Mouse (Mus musculus): ENCODE results near the gene Eif3l. TPM values are rescaled to one million over a fixed set of nuclear protein-coding genes. Genes with fewer than 3 reads are reported as not detected.
A peak's percentile ranks its signal among the peaks of the same experiment; 100 is the strongest.

Eif3l gene
- polyA plus RNA-seq, 1 experiment from 2014 or later: 244 TPM

DNA sequence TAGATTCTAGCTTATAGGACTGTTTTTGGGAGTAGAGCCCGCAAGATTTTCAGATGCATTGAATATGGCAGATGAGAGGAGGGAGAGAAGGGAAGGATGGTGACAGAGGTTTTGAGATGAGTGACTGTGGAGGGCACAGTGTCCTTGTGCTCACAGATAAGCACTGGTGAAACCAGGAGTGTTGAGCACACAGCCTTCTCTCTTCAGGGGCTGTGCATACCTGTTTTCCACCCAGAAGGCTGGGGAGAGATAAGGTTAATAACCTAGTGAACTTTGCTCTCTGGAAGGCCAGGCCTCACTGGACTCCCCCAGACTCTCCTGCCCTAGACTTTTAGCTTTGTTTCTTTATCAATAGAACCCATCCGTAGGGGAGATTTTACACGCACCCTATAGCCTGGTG, 6.6 kb upstream of the Eif3l start:
- H3K27me3 ChIP-seq: no peaks in the 10 kb centered on the region
- 77% methylated on average over 3 of the region's 3 CpGs for WGBS
- H3K4me2 ChIP-seq: no peak overlapping the region
- H3K36me3 ChIP-seq: no peaks in the 10 kb centered on the region
- ATAC-seq (ENCODE audit: insufficient number of reproducible peaks, insufficient read depth, low FRiP score, low TSS enrichment, low read depth): no peak
- no peak overlapping the region for H3K4me3 ChIP-seq
- H3K27ac ChIP-seq: no peak overlapping the region
- peaks cover 8% of the 10 kb centered on the region; the same call in 1 of the 2 replicates for H3K4me1 ChIP-seq
- no peak overlapping the region for H3K9ac ChIP-seq
- H3K9me3 ChIP-seq: no peaks in the 10 kb centered on the region

DNA sequence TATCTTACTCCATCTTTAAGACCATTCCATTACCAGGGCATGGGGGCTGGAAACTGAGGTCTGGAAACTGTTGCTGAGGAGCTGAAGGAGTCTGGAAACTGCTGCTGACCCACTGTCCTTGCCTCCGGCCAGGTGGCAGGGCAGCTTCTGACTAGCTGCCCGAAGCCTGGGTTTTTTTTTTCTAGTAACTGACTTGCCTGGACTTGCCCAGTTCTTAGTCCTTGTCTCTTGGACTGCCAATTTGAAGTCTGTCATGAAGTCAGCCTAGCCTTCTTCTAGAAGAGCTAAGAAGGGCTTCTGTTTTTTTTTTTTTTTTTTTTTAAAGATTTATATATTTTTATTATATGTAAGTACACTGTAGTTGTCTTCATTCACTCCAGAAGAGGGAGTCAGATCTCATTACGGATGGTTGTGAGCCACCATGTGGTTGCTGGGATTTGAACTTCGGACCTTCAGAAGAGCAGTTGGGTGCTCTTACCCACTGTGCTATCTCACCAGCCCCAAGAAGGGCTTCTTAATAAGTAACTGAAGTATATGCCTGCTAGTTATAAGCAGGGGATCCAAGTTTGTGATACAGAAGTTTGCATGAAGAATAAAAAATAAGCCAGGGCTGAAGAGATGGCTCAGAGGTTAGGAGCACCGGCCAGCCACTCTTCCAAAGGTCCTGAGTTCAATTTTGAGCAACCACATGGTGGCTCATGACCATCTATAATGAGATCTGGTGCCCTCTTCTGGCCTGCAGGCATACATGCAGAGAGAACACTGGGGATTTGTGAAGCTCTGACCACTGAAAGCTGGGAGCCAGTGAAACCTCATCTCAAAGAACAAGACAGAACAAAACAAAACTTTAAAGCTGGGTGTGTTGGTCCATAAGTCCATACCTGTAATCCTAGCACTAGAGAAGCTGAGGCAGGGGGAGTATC, 3.6 kb upstream of the Eif3l start:
- Histone ChIP-seq H3K9me3 (no peaks in the 10 kb centered on the region), H3K4me3 (no peak overlapping the region)
- WGBS: 64% methylated on average over 5 of the region's 5 CpGs

DNA sequence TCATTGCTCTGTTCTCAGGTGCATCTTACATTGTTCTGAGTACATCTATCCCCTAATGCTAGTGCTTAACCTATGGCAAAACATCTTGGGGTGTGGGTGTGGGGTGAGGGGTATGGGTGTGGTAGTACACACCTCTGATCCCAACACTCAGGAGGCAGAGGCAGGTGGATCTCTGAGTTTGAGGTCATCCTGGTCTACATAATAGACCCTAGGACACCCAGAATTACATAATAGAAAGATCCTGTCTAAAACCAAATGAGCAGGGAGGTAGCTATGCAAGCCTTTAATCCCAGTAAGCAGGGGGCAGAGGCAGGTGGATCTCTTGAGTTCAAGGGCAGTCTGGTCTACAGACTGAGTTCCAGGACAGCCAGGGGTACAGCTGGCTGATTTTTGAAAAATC, 1.2 kb upstream of the Eif3l start:
- Histone ChIP-seq H3K4me3 (no peak overlapping the region), H3K36me3 (peaks cover 24% of the 10 kb centered on the region), H3K27me3 (no peaks in the 10 kb centered on the region), H3K27ac (no peak overlapping the region), H3K9me3 (no peaks in the 10 kb centered on the region), H3K9ac (no peak overlapping the region), H3K4me2 (no peak overlapping the region), H3K4me1 (peaks cover 20% of the 10 kb centered on the region)
- ATAC-seq (ENCODE audit: insufficient number of reproducible peaks, insufficient read depth, low FRiP score, low TSS enrichment, low read depth): no peak

More for the DNA sequence above, 3.6 kb upstream of the Eif3l start:
- no peak for ATAC-seq (ENCODE audit: insufficient number of reproducible peaks, insufficient read depth, low FRiP score, low TSS enrichment, low read depth)
- H3K4me1 ChIP-seq: peaks cover 16% of the 10 kb centered on the region
- H3K4me2 ChIP-seq: no peak overlapping the region
- no peak overlapping the region for H3K9ac ChIP-seq
- peaks cover 1% of the 10 kb centered on the region for H3K36me3 ChIP-seq
- H3K27me3 ChIP-seq: no peaks in the 10 kb centered on the region
- no peak overlapping the region for H3K27ac ChIP-seq

DNA sequence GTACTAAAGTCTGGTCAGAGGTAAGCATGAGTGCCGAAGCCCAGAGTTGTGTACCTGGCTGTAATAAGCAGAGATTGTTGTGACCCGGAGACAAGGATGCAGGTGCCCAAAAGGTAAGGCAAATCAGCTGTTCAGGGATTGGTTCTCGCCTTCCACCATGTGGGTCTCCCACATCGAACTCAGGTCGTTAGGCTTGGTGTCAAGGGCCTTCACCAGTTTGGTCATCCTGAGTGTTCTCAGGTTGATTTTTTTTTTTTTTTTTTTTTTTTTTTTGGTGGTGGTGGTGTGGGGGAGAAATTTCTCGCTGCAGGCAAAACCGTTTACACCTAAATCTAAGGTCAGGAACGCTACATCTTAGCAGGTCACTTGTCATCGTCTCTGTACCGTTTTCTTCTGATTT, 533 bp upstream of the Eif3l start:
- peak overlapping the region; percentile 87 for H3K9ac ChIP-seq
- H3K4me2 ChIP-seq: peak overlapping the region; percentile 93
- WGBS: 37% methylated on average over 10 of the region's 10 CpGs
- no peak for ATAC-seq (ENCODE audit: insufficient number of reproducible peaks, insufficient read depth, low FRiP score, low TSS enrichment, low read depth)
- no peaks in the 10 kb centered on the region for H3K27me3 ChIP-seq
- peaks cover 20% of the 10 kb centered on the region for H3K4me1 ChIP-seq
- peak overlapping the region; percentile 85 for H3K4me3 ChIP-seq
- H3K36me3 ChIP-seq: peaks cover 31% of the 10 kb centered on the region
- peak overlapping the region; percentile 86 for H3K27ac ChIP-seq
- no peaks in the 10 kb centered on the region for H3K9me3 ChIP-seq

DNA sequence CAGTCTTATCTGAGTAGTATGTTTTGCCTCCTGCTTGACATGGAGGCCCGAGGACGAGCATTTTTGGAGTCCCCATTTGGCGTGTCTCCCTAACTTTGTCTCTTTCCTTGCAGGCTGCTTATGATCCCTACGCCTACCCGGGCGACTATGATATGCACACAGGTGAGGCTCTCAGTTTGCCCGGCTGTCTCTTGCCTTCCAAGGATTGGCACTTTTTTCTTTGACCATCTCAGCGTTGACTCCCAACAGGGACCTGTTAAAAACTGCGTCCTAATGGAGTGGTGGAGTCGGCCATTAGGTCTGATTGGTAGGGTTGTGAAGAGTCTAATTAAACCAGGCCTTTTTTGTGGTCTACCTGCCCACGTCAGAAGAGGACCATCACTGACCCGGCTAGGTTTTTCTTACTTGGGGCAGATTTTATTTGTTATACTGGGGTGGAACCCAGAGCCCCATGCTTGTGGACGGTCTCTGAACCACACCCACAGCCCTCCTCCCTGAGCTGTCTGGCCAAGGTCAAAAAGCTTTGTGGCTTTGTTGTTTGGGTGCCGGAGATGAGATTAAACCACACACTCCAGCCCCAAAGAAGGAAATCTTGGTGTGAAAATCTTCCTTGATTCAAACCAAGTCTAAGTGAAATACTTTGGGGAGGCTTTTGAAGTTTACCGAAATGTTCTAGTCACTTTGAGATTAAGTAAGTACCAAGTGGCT, 833 bp downstream of the Eif3l start:
- Histone ChIP-seq H3K9me3 (no peaks in the 10 kb centered on the region), H3K27me3 (no peaks in the 10 kb centered on the region), H3K4me3 (peak overlapping the region; percentile 85), H3K27ac (peak overlapping the region; percentile 86; the same call in 1 of the 2 replicates), H3K36me3 (peaks cover 42% of the 10 kb centered on the region), H3K4me2 (peak overlapping the region; percentile 93), H3K9ac (peak overlapping the region; percentile 87), H3K4me1 (peaks cover 20% of the 10 kb centered on the region)
- WGBS: 36% methylated on average over 15 of the region's 15 CpGs
- no peak for ATAC-seq (ENCODE audit: insufficient number of reproducible peaks, insufficient read depth, low FRiP score, low TSS enrichment, low read depth)

DNA sequence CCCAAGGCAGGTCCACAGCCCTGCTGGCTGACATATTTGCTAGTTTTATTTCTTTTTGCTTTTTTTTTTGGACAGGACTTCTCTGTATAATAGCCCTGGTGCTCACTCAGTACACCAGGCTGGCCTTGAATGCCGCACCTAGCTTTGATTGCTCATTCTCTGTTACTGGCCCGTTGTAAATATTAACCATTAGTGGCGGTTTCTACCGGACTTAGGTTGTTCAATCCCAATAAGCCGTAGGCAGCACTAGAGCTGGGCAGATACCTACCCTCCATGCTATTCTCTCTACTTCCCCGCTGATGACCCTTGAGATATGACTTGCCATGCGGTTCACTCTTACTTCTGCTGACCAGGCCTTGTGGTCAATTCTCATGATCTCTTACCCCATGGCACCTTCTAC, 4.6 kb downstream of the Eif3l start:
- H3K4me1 ChIP-seq: peaks cover 16% of the 10 kb centered on the region
- no peaks in the 10 kb centered on the region for H3K27me3 ChIP-seq
- no peak overlapping the region for H3K4me3 ChIP-seq
- H3K36me3 ChIP-seq: peaks cover 80% of the 10 kb centered on the region
- 95% methylated on average over 7 of the region's 7 CpGs for WGBS
- H3K9ac ChIP-seq: no peak overlapping the region
- H3K4me2 ChIP-seq: no peak overlapping the region
- no peaks in the 10 kb centered on the region for H3K9me3 ChIP-seq
- H3K27ac ChIP-seq: no peak overlapping the region
- ATAC-seq (ENCODE audit: insufficient number of reproducible peaks, insufficient read depth, low FRiP score, low TSS enrichment, low read depth): no peak

DNA sequence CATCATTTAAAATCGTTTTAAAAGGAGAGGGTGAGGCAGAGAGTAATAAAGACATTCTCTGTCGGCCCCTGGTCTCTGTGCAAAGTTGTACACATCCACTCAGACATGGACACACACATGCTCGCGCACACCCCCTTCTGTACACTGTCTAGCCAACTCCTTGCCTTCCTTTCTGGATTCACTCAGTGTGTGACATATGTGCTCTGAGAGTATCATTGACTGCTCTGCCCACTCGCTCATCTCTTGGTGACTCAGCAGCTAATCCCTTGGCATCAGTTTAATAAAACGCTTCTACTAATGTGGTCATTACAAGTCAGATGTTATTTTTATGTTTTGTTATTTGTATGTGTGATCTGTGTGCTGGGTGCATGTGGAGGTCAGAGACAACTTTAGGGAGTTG, 17.3 kb downstream of the Eif3l start:
- Histone ChIP-seq H3K27ac (no peak overlapping the region), H3K9me3 (no peaks in the 10 kb centered on the region), H3K4me1 (no peaks in the 10 kb centered on the region), H3K9ac (0 out of 2 replicates have a peak overlapping the region, but pooled peaks have one; percentile 2), H3K27me3 (no peaks in the 10 kb centered on the region), H3K36me3 (peaks cover 88% of the 10 kb centered on the region), H3K4me3 (no peak overlapping the region), H3K4me2 (no peak overlapping the region)
- ATAC-seq (ENCODE audit: insufficient number of reproducible peaks, insufficient read depth, low FRiP score, low TSS enrichment, low read depth): no peak
- WGBS: 95% methylated on average over 6 of the region's 6 CpGs

DNA sequence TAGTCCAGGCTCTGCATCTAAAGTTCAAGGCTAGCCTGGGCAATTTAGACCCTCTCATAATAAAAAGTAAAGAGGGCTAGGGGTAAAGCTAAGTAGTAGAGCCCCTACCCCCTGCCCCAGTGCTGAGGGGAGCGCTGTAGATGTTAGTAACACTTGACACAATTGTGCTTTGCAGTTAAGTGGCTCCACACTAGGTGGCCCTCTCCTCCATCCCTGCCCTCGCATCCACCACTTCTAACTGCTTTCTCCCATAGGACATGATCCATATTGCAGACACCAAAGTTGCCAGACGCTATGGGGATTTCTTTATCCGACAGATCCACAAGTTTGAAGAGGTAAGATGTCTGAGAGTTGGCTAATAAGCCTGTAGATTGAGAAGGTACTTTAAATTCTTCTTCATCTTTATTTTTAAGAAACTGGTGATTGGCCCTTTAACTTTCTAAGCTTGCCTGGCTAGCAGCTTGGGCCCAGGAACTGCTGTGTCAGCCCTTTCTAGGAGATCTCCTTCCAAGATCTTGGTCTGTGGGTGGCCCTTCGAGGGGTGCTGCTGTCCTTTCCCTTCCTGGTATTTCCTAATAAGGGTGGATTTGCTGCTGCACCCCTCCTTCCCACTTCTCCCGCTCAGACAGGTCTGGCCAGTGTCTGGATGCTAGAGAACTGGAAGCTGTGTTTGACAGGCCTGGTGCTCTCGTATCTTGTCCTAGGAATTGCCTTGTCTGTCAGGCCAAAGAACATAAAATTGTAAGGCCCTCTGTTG, 18.3 kb downstream of the Eif3l start:
- Histone ChIP-seq H3K9me3 (no peaks in the 10 kb centered on the region), H3K36me3 (peaks cover 80% of the 10 kb centered on the region), H3K4me2 (no peak overlapping the region), H3K27me3 (no peaks in the 10 kb centered on the region), H3K4me1 (peaks cover 10% of the 10 kb centered on the region; the same call in 1 of the 2 replicates), H3K9ac (no peak overlapping the region), H3K4me3 (no peak overlapping the region), H3K27ac (no peak overlapping the region)
- ATAC-seq (ENCODE audit: insufficient number of reproducible peaks, insufficient read depth, low FRiP score, low TSS enrichment, low read depth): no peak
- 69% methylated on average over 7 of the region's 7 CpGs for WGBS

DNA sequence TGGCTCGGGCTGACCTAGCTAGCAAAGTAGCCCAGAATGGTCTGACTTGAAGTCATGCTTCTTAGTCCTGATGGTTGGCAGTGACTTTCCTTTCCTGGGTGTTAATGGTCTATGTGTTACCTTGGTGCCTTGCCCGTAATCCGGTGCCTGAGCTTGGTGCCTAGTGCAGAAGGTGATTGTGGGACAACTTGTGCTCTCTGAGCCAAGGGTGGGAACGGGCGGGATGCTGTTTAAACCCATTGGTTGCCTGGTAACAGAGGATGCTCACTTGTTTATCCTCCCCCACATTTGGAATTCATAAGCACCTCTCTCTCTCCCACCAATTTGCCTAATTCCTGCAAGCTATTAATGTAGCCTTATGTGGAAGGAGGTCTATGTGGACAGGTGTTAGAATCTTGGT, 20.5 kb downstream of the Eif3l start:
- Histone ChIP-seq H3K9me3 (no peaks in the 10 kb centered on the region), H3K36me3 (peaks cover 59% of the 10 kb centered on the region), H3K27me3 (no peaks in the 10 kb centered on the region), H3K4me3 (no peak overlapping the region), H3K9ac (no peak overlapping the region), H3K4me1 (peaks cover 23% of the 10 kb centered on the region; the same call in 1 of the 2 replicates), H3K4me2 (no peak overlapping the region), H3K27ac (no peak overlapping the region)
- ATAC-seq (ENCODE audit: insufficient number of reproducible peaks, insufficient read depth, low FRiP score, low TSS enrichment, low read depth): no peak
- 92% methylated on average over 5 of the region's 5 CpGs for WGBS

DNA sequence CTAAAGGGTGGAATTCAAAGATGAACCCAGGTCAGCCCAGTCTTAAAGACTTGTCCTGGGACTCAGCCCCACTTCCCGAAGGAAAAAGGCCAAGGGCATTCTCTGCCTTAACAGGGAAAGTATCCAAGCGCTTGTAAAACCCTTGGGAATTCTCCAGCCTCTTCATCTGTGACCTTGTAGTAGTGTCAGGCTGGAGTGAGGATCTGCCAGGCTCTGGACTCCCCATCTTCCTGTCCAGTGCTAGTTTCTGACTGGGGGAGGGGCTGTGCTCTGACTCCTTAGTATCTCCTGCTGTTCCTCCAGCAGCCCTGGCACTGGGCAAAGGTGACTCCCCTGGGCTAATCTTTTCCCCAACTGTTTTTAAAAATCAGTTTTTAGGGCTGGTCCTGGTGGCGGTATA, 21.6 kb downstream of the Eif3l start:
- H3K4me2 ChIP-seq: no peak overlapping the region
- H3K27ac ChIP-seq: peak overlapping the region; percentile 36; the same call in 1 of the 2 replicates
- peaks cover 48% of the 10 kb centered on the region for H3K36me3 ChIP-seq
- H3K27me3 ChIP-seq: no peaks in the 10 kb centered on the region
- no peak overlapping the region for H3K4me3 ChIP-seq
- no peak for ATAC-seq (ENCODE audit: insufficient number of reproducible peaks, insufficient read depth, low FRiP score, low TSS enrichment, low read depth)
- peak overlapping the region; percentile 11; the same call in 1 of the 2 replicates for H3K9ac ChIP-seq
- peaks cover 31% of the 10 kb centered on the region for H3K4me1 ChIP-seq
- WGBS: 66% methylated on average over 3 of the region's 3 CpGs
- no peaks in the 10 kb centered on the region for H3K9me3 ChIP-seq

DNA sequence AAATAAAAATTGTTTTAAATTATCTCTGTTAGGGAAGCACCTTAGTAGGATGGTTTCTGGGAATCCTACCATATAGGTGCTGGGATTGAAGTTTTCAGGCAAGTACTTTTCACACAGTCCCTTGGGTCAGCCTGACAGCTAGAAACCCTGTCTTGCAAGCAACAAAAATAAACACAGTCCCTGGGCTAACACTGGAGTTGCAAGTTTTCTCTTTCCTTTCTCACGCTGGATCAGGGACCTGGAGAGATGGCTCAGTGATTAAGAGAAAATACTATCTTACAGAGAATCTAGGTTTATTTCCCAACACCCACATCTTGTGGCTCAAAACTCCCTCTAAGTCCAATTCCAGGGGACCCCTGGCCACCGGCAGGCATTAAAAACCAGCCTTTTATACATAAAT, 22.2 kb downstream of the Eif3l start:
- no peak overlapping the region for H3K4me3 ChIP-seq
- peaks cover 37% of the 10 kb centered on the region for H3K4me1 ChIP-seq
- peak overlapping the region; percentile 83 for H3K27ac ChIP-seq
- H3K27me3 ChIP-seq: no peaks in the 10 kb centered on the region
- H3K4me2 ChIP-seq: 0 out of 2 replicates have a peak overlapping the region, but pooled peaks have one; percentile 23
- H3K9me3 ChIP-seq: no peaks in the 10 kb centered on the region
- 33% methylated on average over 2 of the region's 2 CpGs for WGBS
- H3K9ac ChIP-seq: no peak overlapping the region
- H3K36me3 ChIP-seq: peaks cover 42% of the 10 kb centered on the region
- no peak for ATAC-seq (ENCODE audit: insufficient number of reproducible peaks, insufficient read depth, low FRiP score, low TSS enrichment, low read depth)
